Mouse (Mus musculus) liver, embryonic 13.5 days (tissue): ENCODE data around the gene Ppfia3. TPM values are rescaled to one million over a fixed set of nuclear protein-coding genes. Genes with fewer than 3 reads are reported as not detected.

Source experiments
- ATAC-seq: fragments of 200-750 bp; cut with Nextera tagmentation; 2 replicates; pipeline ENCODE4 v1.8.0; 2017; ENCODE audit warnings: low read depth, mild to moderate bottlenecking, moderate number of reproducible peaks, moderate library complexity
- DNase-seq: peaks from one replicate; pipeline ENCODE4 v3.0.0; 2022
- H3K27ac ChIP-seq: fragments of 300-500 bp; sonication (generic); 2 replicates; pipeline ENCODE4 v1.5.1; 2015; ENCODE audit warnings: moderate library complexity, mild to moderate bottlenecking, inconsistent platforms
- H3K27me3 ChIP-seq: fragments of 300-500 bp; sonication (generic); 2 replicates; pipeline ENCODE4 v1.6.1; 2015; ENCODE audit warnings: mild to moderate bottlenecking, inconsistent platforms
- H3K36me3 ChIP-seq: fragments of 300-500 bp; sonication (generic); 2 replicates; pipeline ENCODE4 v1.6.1; 2015; ENCODE audit warnings: mild to moderate bottlenecking, inconsistent platforms
- H3K4me1 ChIP-seq: fragments of 300-500 bp; sonication (generic); replicated peaks from 2 replicates; pipeline ENCODE4 v1.6.1; 2015; ENCODE audit warnings: inconsistent platforms
- H3K4me2 ChIP-seq: fragments of 300-500 bp; sonication (generic); 2 replicates; pipeline ENCODE4 v1.6.1; 2015; ENCODE audit warnings: inconsistent platforms, mild to moderate bottlenecking, moderate library complexity
- H3K4me3 ChIP-seq: fragments of 300-500 bp; sonication (generic); replicated peaks from 2 replicates; pipeline ENCODE4 v1.5.1; 2015; ENCODE audit warnings: mild to moderate bottlenecking, inconsistent platforms
- H3K9ac ChIP-seq: fragments of 300-500 bp; sonication (generic); 2 replicates; pipeline ENCODE4 v1.6.1; 2015; ENCODE audit warnings: mild to moderate bottlenecking, inconsistent platforms
- H3K9me3 ChIP-seq: fragments of 300-500 bp; sonication (generic); replicated peaks from 2 replicates; pipeline ENCODE4 v1.6.1; 2016; ENCODE audit warnings: inconsistent platforms
- WGBS: fragments of 180-500 bp; shearing (Covaris S2); methylation state at CpG from one replicate; pipeline ENCODE4 v1.1.7; 2015; ENCODE audit not compliant: insufficient replicate concordance; 5-methylcytosine and 5-hydroxymethylcytosine counted together
- polyA plus RNA-seq: library from polyadenylated mRNA; unstranded; fragments of >200 nt; fragmentation: Nextera tagmentation; extraction: Ambion mirVana; gene quantifications from 2 replicates; pipeline ENCODE4 v1.2.1, GENCODE M21; 2015

Ppfia3 gene
- polyA plus RNA-seq, 1 experiment from 2014 or later = 0.25 TPM

GRCm38 (mm10) chr7:45376057-45376456 lies 9.2 kb upstream of the Ppfia3 start:
- Histone ChIP-seq H3K27ac (no peak overlapping the region), H3K9me3 (no peaks in the 10 kb centered on the region), H3K36me3 (peaks cover 88% of the 10 kb centered on the region), H3K4me3 (no peak overlapping the region), H3K4me1 (0 out of 2 replicates have a peak, but pooled peaks cover 2% of the 10 kb centered on the region), H3K4me2 (no peak overlapping the region), H3K9ac (no peak overlapping the region), H3K27me3 (no peaks in the 10 kb centered on the region)
- WGBS = 87% methylated on average over 1 of the region's 1 CpGs
- ATAC-seq = no peak
- no peak for DNase-seq

GRCm38 (mm10) chr7:45374620-45375019 lies 7.8 kb upstream of the Ppfia3 start:
- Histone ChIP-seq H3K36me3 (peaks cover 74% of the 10 kb centered on the region), H3K27ac (no peak overlapping the region), H3K4me1 (peaks cover 16% of the 10 kb centered on the region), H3K4me2 (no peak overlapping the region), H3K27me3 (peaks cover 9% of the 10 kb centered on the region), H3K9ac (no peak overlapping the region), H3K9me3 (no peaks in the 10 kb centered on the region), H3K4me3 (no peak overlapping the region)
- 80% methylated on average over 8 of the region's 8 CpGs for WGBS
- DNase-seq = no peak
- no peak for ATAC-seq

GRCm38 (mm10) chr7:45372371-45372770 lies 5.6 kb upstream of the Ppfia3 start:
- H3K9ac ChIP-seq = no peak overlapping the region
- H3K4me1 ChIP-seq = peaks cover 33% of the 10 kb centered on the region
- no peak for ATAC-seq
- H3K4me3 ChIP-seq = no peak overlapping the region
- peaks cover 30% of the 10 kb centered on the region for H3K27me3 ChIP-seq
- no peak for DNase-seq
- no peaks in the 10 kb centered on the region for H3K9me3 ChIP-seq
- 80% methylated on average over 5 of the region's 5 CpGs for WGBS
- H3K4me2 ChIP-seq = no peak overlapping the region
- no peak overlapping the region for H3K27ac ChIP-seq
- H3K36me3 ChIP-seq = peaks cover 51% of the 10 kb centered on the region

- Histone ChIP-seq H3K4me2 (peak within 1 kb of the TSS; percentile 86), H3K27ac (no peak within 1 kb of the TSS), H3K36me3 (peaks cover 35% of the 10 kb centered on the region), H3K9me3 (no peaks in the 10 kb centered on the region), H3K4me1 (peaks cover 42% of the 10 kb centered on the region), H3K4me3 (peak within 1 kb of the TSS; percentile 59), H3K9ac (peak within 1 kb of the TSS; percentile 49), H3K27me3 (peaks cover 42% of the 10 kb centered on the region)
- DNase-seq (peak; percentile 90), ATAC-seq (peak; percentile 78)
- WGBS = 9% methylated on average over 28 of the region's 28 CpGs
Measured at GRCm38 (mm10) chr7:45370475-45371311, 3.9 kb upstream of the Ppfia3 start, which contains the start of gene Lin7b. Lin7b (minus strand) TSS chr7:45370583.

GRCm38 (mm10) chr7:45369836-45370474 lies 3.1 kb upstream of the Ppfia3 start:
- peak overlapping the region; percentile 86 for H3K4me2 ChIP-seq
- H3K27ac ChIP-seq = no peak overlapping the region
- 10% methylated on average over 52 of the region's 52 CpGs for whole genome bisulfite sequencing
- H3K36me3 ChIP-seq = peaks cover 29% of the 10 kb centered on the region
- H3K4me1 ChIP-seq = peaks cover 42% of the 10 kb centered on the region
- peak overlapping the region; percentile 59 for H3K4me3 ChIP-seq
- ATAC-seq (no peak), DNase-seq (no peak)
- peaks cover 49% of the 10 kb centered on the region for H3K27me3 ChIP-seq
- H3K9me3 ChIP-seq = no peaks in the 10 kb centered on the region
- H3K9ac ChIP-seq = peak overlapping the region; percentile 49

GRCm38 (mm10) chr7:45369022-45369745 lies 2.4 kb upstream of the Ppfia3 start:
- H3K9ac ChIP-seq = 0 out of 2 replicates have a peak overlapping the region, but pooled peaks have one; percentile 49
- H3K27ac ChIP-seq = no peak overlapping the region
- H3K4me3 ChIP-seq = no peak overlapping the region
- ATAC-seq (no peak), DNase-seq (peak; percentile 8)
- peaks cover 57% of the 10 kb centered on the region for H3K27me3 ChIP-seq
- peaks cover 23% of the 10 kb centered on the region for H3K36me3 ChIP-seq
- H3K4me1 ChIP-seq = peaks cover 42% of the 10 kb centered on the region
- no peaks in the 10 kb centered on the region for H3K9me3 ChIP-seq
- WGBS = 56% methylated on average over 16 of the region's 16 CpGs
- H3K4me2 ChIP-seq = no peak overlapping the region

- Histone ChIP-seq H3K27ac (no peak overlapping the region), H3K4me1 (peaks cover 42% of the 10 kb centered on the region), H3K9ac (peak overlapping the region; percentile 64; the same call in 1 of the 2 replicates), H3K27me3 (peaks cover 67% of the 10 kb centered on the region), H3K9me3 (no peaks in the 10 kb centered on the region), H3K4me3 (peak overlapping the region; percentile 59), H3K4me2 (peak overlapping the region; percentile 76), H3K36me3 (peaks cover 13% of the 10 kb centered on the region)
- peak; percentile 5 for DNase-seq
- ATAC-seq = no peak
- 75% methylated on average over 15 of the region's 15 CpGs for WGBS
Measured at GRCm38 (mm10) chr7:45368178-45368577, 1.4 kb upstream of the Ppfia3 start.

- 1% methylated on average over 70 of the region's 70 CpGs for WGBS
- H3K9ac ChIP-seq = peak overlapping the region; percentile 64
Measured at GRCm38 (mm10) chr7:45367020-45367880, 431 bp upstream of the Ppfia3 start.

GRCm38 (mm10) chr7:45365742-45366651 lies 822 bp downstream of the Ppfia3 start:
- H3K27ac ChIP-seq = no peak overlapping the region
- peak; percentile 4 for DNase-seq

More at GRCm38 (mm10) chr7:45367020-45367880, 431 bp upstream of the Ppfia3 start:
- Histone ChIP-seq H3K9me3 (no peaks in the 10 kb centered on the region), H3K27me3 (peaks cover 76% of the 10 kb centered on the region), H3K4me2 (peak overlapping the region; percentile 76), H3K4me3 (peak overlapping the region; percentile 59), H3K36me3 (peaks cover 3% of the 10 kb centered on the region), H3K27ac (no peak overlapping the region), H3K4me1 (peaks cover 49% of the 10 kb centered on the region)
- DNase-seq (peak; percentile 95), ATAC-seq (peak; percentile 79)

GRCm38 (mm10) chr7:45363983-45364382 lies 2.8 kb downstream of the Ppfia3 start:
- H3K4me1 ChIP-seq = peaks cover 45% of the 10 kb centered on the region
- H3K4me3 ChIP-seq = no peak overlapping the region
- no peak overlapping the region for H3K9ac ChIP-seq
- no peak overlapping the region for H3K4me2 ChIP-seq
- H3K27ac ChIP-seq = no peak overlapping the region
- ATAC-seq (no peak), DNase-seq (no peak)
- 28% methylated on average over 2 of the region's 2 CpGs for WGBS
- peaks cover 93% of the 10 kb centered on the region for H3K27me3 ChIP-seq
- no peaks in the 10 kb centered on the region for H3K36me3 ChIP-seq
- no peaks in the 10 kb centered on the region for H3K9me3 ChIP-seq

More at GRCm38 (mm10) chr7:45365742-45366651, 822 bp downstream of the Ppfia3 start:
- Histone ChIP-seq H3K4me2 (peak overlapping the region; percentile 76), H3K9me3 (no peaks in the 10 kb centered on the region), H3K9ac (peak overlapping the region; percentile 53), H3K36me3 (no peaks in the 10 kb centered on the region), H3K4me3 (peak overlapping the region; percentile 59), H3K4me1 (peaks cover 61% of the 10 kb centered on the region), H3K27me3 (peaks cover 89% of the 10 kb centered on the region)
- no peak for ATAC-seq
- WGBS = 5% methylated on average over 35 of the region's 35 CpGs
